Mouse (Mus musculus): ENCODE measurements at regions not wholly inside any gene's neighbourhood (a gene's known extent, or its start where the extent isn't known, plus 50 kb on each side); places are given as distances from the start of the nearest gene placed in this dataset.

DNA sequence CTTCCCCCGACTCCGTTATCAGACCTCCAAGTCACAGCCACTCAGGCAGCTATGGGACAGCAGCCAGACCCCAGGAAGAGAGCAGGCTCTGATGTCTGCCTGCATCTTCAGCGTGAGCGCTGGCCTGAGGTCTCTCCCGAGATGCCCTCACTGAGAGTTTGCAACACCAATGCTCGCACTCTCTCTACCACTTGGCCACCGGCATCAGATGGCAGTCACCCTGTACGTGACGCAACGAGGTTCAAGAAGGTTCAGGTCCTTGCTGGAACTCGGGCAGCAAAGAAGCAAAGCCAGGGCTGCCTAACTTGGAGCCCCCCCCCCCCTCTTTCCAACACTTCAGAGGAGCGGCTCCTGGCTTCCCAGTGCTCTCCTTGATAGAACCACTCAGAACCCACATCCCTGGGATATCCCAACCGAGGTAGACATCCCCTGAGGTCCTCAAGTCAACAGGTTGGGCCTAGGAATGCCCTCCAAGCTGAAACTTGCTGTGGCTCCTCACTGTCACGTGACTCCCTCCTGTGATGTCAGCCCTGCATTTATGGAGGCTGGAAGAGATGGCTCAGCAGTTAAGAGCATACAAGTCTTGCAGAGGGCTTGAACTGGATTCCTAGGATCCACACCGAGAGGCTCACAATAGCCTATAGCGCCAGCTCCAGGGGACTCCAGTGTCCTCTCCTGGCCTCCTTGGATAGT, 91.9 kb downstream of the Vegfa start:
- H3K9ac ChIP-seq (ENCODE audit: low read length) = no peak overlapping the region
- H3K9me3 ChIP-seq (ENCODE audit: control insufficient read depth, low read length) = no peaks in the 10 kb centered on the region
- H3K27ac ChIP-seq (replicated peaks in 1 of 2; ENCODE audit: control insufficient read depth in 1 of 2, insufficient read depth in 1 of 2, low read depth in 2 of 2, low read length in 2 of 2) = no peak overlapping the region
- no peak for ATAC-seq (ENCODE audit: insufficient number of reproducible peaks, insufficient read depth, low FRiP score, low read depth)
- no peaks in the 10 kb centered on the region for H3K36me3 ChIP-seq (ENCODE audit: control insufficient read depth, insufficient read depth, low read length)
- H3K4me1 ChIP-seq (ENCODE audit: control insufficient read depth in 2 of 2, insufficient read depth in 2 of 2, low read length in 2 of 2) = peaks cover 11 to 17% of the 10 kb centered on the region in 2 experiments
- no peak overlapping the region for H3K4me2 ChIP-seq (ENCODE audit: low read length)
- no peaks in the 10 kb centered on the region for H3K27me3 ChIP-seq (ENCODE audit: control insufficient read depth, insufficient read depth, low read length)
- no peak overlapping the region for H3K4me3 ChIP-seq (ENCODE audit: control insufficient read depth in 1 of 2, insufficient read depth in 1 of 2, low read depth in 1 of 2, low read length in 2 of 2)
- 44% methylated on average over 16 of the region's 16 CpGs for WGBS

DNA sequence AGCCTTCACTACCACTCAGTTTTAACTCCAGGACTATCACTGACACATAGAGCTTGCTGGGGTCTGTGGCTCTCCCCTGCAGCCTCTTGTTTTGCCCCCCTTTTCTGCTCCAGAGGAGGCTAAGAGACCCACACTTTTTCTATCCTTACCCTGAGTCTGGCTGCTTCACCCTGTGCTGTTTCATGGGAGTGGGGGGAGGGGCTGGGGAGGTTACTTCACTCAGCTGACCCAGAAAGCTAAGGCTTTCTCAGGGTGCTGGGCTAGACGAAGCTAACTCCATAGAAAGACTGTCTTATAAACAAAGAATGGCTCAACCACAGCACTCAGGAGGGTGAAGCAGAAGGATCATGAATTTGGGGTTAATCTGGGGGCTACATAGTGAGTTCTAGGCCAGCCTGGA, 93.9 kb downstream of the Vegfa start:
- 63% methylated on average over 1 of the region's 1 CpGs for WGBS
- H3K9ac ChIP-seq (ENCODE audit: low read length) = no peak overlapping the region
- no peaks in the 10 kb centered on the region for H3K9me3 ChIP-seq (ENCODE audit: control insufficient read depth, low read length)
- no peak overlapping the region for H3K27ac ChIP-seq (replicated peaks in 1 of 2; ENCODE audit: control insufficient read depth in 1 of 2, insufficient read depth in 1 of 2, low read depth in 2 of 2, low read length in 2 of 2)
- H3K4me1 ChIP-seq (ENCODE audit: control insufficient read depth in 2 of 2, insufficient read depth in 2 of 2, low read length in 2 of 2) = peaks cover 13 to 15% of the 10 kb centered on the region in 2 experiments
- H3K4me3 ChIP-seq (ENCODE audit: control insufficient read depth in 1 of 2, insufficient read depth in 1 of 2, low read depth in 1 of 2, low read length in 2 of 2) = no peak overlapping the region
- ATAC-seq (ENCODE audit: insufficient number of reproducible peaks, insufficient read depth, low FRiP score, low read depth) = no peak
- H3K36me3 ChIP-seq (ENCODE audit: control insufficient read depth, insufficient read depth, low read length) = no peaks in the 10 kb centered on the region
- no peak overlapping the region for H3K4me2 ChIP-seq (ENCODE audit: low read length)
- H3K27me3 ChIP-seq (ENCODE audit: control insufficient read depth, insufficient read depth, low read length) = no peaks in the 10 kb centered on the region

DNA sequence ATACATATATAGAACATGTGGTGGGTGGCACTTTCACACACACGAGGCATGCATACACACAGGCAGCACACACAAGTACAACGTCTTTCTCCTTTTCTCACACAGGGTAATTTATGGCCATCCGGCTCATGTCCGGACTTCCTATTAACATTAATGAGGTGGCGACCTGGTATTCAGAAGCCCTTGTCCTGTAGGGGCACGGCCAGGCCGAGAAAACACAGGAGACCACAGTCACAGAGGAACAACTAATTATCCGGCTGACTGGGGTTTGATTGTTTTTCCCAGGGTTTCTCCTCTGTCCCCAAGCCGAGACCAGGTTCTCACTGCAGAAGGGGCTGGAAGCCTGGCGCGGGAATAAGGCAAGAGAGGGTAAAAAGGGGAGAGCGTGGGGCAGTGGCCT, 95.6 kb downstream of the Vegfa start:
- H3K27me3 ChIP-seq (ENCODE audit: control insufficient read depth, insufficient read depth, low read length) = no peaks in the 10 kb centered on the region
- no peak overlapping the region for H3K4me3 ChIP-seq (ENCODE audit: control insufficient read depth in 1 of 2, insufficient read depth in 1 of 2, low read depth in 1 of 2, low read length in 2 of 2)
- no peaks in the 10 kb centered on the region for H3K9me3 ChIP-seq (ENCODE audit: control insufficient read depth, low read length)
- H3K4me1 ChIP-seq (ENCODE audit: control insufficient read depth in 2 of 2, insufficient read depth in 2 of 2, low read length in 2 of 2) = peaks cover 17 to 19% of the 10 kb centered on the region in 2 experiments
- H3K9ac ChIP-seq (ENCODE audit: low read length) = no peak overlapping the region
- 80% methylated on average over 12 of the region's 12 CpGs for WGBS
- H3K27ac ChIP-seq (replicated peaks in 1 of 2; ENCODE audit: control insufficient read depth in 1 of 2, insufficient read depth in 1 of 2, low read depth in 2 of 2, low read length in 2 of 2) = no peak overlapping the region
- H3K36me3 ChIP-seq (ENCODE audit: control insufficient read depth, insufficient read depth, low read length) = no peaks in the 10 kb centered on the region
- no peak for ATAC-seq (ENCODE audit: insufficient number of reproducible peaks, insufficient read depth, low FRiP score, low read depth)
- H3K4me2 ChIP-seq (ENCODE audit: low read length) = no peak overlapping the region

DNA sequence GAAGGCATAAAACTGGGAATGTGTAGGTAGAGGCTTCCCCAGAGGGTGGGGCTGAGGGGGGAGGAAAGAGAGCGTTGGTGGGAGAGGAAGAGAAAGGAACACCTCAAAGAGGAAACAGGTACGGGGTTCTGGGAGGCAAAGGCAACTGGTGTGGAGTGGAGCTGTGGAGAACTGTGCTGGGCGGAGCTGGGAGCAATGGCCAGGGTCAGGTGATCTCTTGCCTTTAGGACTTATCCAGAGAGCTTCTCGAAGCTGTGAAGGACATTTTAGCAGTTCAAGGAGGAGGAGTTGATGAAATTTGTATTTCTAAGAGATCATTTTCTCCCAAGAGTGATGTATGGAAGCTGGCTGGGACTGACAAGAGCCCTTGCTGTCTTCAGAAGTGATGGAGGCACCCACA, 96.9 kb downstream of the Vegfa start:
- no peak for ATAC-seq (ENCODE audit: insufficient number of reproducible peaks, insufficient read depth, low FRiP score, low read depth)

DNA sequence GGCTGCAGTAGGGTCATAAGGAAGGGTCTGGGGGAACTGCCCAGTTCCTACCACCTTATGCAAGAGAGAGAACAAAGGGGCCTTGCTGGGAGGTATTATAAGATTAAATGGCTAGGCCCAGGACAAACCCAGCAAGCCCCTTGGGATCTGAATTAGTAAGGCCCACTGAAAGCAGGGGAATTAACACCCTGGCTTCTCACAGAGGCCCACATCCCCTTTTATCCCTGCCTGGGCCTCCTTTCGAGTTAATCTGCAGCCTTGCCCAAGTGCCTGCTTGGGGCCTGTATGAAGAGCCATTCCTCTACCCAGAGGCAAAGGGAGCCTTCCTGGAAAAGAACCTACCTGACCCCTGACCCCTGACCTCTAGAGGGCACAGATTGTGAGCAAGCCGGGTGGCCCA, 98.2 kb downstream of the Vegfa start:
- Histone ChIP-seq H3K4me3 (ENCODE audit: control insufficient read depth in 1 of 2, insufficient read depth in 1 of 2, low read depth in 1 of 2, low read length in 2 of 2) (no peak overlapping the region), H3K4me2 (ENCODE audit: low read length) (no peak overlapping the region), H3K27ac (replicated peaks in 1 of 2; ENCODE audit: control insufficient read depth in 1 of 2, insufficient read depth in 1 of 2, low read depth in 2 of 2, low read length in 2 of 2) (no peak overlapping the region), H3K27me3 (ENCODE audit: control insufficient read depth, insufficient read depth, low read length) (no peaks in the 10 kb centered on the region), H3K4me1 (ENCODE audit: control insufficient read depth in 2 of 2, insufficient read depth in 2 of 2, low read length in 2 of 2) (peaks cover 5 to 8% of the 10 kb centered on the region in 2 experiments; a peak in 1 of 4 replicates), H3K9ac (ENCODE audit: low read length) (no peak overlapping the region), H3K9me3 (ENCODE audit: control insufficient read depth, low read length) (no peaks in the 10 kb centered on the region), H3K36me3 (ENCODE audit: control insufficient read depth, insufficient read depth, low read length) (no peaks in the 10 kb centered on the region)
- WGBS = 44% methylated on average over 2 of the region's 2 CpGs
- no peak for ATAC-seq (ENCODE audit: insufficient number of reproducible peaks, insufficient read depth, low FRiP score, low read depth)

More for the DNA sequence above, 96.9 kb downstream of the Vegfa start:
- Histone ChIP-seq H3K36me3 (ENCODE audit: control insufficient read depth, insufficient read depth, low read length) (no peaks in the 10 kb centered on the region), H3K27ac (replicated peaks in 1 of 2; ENCODE audit: control insufficient read depth in 1 of 2, insufficient read depth in 1 of 2, low read depth in 2 of 2, low read length in 2 of 2) (no peak overlapping the region), H3K4me2 (ENCODE audit: low read length) (no peak overlapping the region), H3K4me1 (ENCODE audit: control insufficient read depth in 2 of 2, insufficient read depth in 2 of 2, low read length in 2 of 2) (peaks cover 13 to 17% of the 10 kb centered on the region in 2 experiments), H3K27me3 (ENCODE audit: control insufficient read depth, insufficient read depth, low read length) (no peaks in the 10 kb centered on the region), H3K9me3 (ENCODE audit: control insufficient read depth, low read length) (no peaks in the 10 kb centered on the region), H3K4me3 (ENCODE audit: control insufficient read depth in 1 of 2, insufficient read depth in 1 of 2, low read depth in 1 of 2, low read length in 2 of 2) (no peak overlapping the region), H3K9ac (ENCODE audit: low read length) (no peak overlapping the region)
- 71% methylated on average over 4 of the region's 4 CpGs for WGBS

DNA sequence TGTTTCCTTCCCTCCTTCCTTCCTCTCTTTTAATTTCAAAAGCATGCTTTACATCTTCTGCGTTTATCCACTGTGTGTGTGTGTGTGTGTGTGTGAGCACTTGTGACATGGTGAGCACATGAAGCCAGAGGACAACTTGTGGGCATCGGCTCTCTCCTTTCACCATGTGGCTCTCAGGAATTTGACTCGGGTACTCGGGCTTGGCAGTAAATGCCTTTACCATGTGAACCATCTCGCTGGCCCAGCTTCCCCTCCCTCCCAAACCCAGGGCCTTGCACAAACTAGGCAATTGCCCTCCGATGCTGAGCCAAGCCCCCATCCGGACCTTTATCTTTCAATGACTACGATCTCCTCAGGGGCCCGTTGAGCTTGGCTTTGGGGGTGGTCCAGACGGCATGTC, 99.1 kb downstream of the Vegfa start:
- Histone ChIP-seq H3K9ac (ENCODE audit: low read length) (no peak overlapping the region), H3K9me3 (ENCODE audit: control insufficient read depth, low read length) (no peaks in the 10 kb centered on the region), H3K4me1 (ENCODE audit: control insufficient read depth in 2 of 2, insufficient read depth in 2 of 2, low read length in 2 of 2) (peaks cover 5 to 8% of the 10 kb centered on the region in 2 experiments; a peak in 1 of 4 replicates), H3K36me3 (ENCODE audit: control insufficient read depth, insufficient read depth, low read length) (no peaks in the 10 kb centered on the region), H3K27me3 (ENCODE audit: control insufficient read depth, insufficient read depth, low read length) (no peaks in the 10 kb centered on the region), H3K4me2 (ENCODE audit: low read length) (no peak overlapping the region), H3K27ac (replicated peaks in 1 of 2; ENCODE audit: control insufficient read depth in 1 of 2, insufficient read depth in 1 of 2, low read depth in 2 of 2, low read length in 2 of 2) (no peak overlapping the region), H3K4me3 (ENCODE audit: control insufficient read depth in 1 of 2, insufficient read depth in 1 of 2, low read depth in 1 of 2, low read length in 2 of 2) (no peak overlapping the region)
- ATAC-seq (ENCODE audit: insufficient number of reproducible peaks, insufficient read depth, low FRiP score, low read depth) = no peak
- 36% methylated on average over 10 of the region's 10 CpGs for WGBS

DNA sequence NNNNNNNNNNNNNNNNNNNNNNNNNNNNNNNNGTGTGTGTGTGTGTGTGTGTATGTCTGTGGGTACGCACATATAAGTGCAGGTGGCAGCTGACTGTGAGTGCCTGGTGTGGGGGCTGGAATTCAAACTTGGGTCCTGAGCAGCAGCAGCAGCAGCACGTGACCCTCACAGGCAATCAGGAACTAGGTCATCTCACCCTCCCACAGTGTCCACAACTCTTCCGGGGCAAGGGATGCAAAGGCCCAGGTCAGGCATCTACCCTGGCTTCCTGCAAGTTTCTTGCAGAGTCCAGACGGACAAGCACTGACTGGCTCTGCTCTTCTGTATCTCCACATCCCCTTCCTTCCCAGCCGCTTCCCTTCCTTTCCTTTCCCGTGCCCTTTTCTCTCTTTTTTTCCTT, 99.6 kb downstream of the Vegfa start:
- Histone ChIP-seq H3K27ac (replicated peaks in 1 of 2; ENCODE audit: control insufficient read depth in 1 of 2, insufficient read depth in 1 of 2, low read depth in 2 of 2, low read length in 2 of 2) (no peak overlapping the region), H3K4me1 (ENCODE audit: control insufficient read depth in 2 of 2, insufficient read depth in 2 of 2, low read length in 2 of 2) (peaks cover 5 to 8% of the 10 kb centered on the region in 2 experiments; a peak in 1 of 4 replicates), H3K27me3 (ENCODE audit: control insufficient read depth, insufficient read depth, low read length) (no peaks in the 10 kb centered on the region), H3K9me3 (ENCODE audit: control insufficient read depth, low read length) (no peaks in the 10 kb centered on the region), H3K4me2 (ENCODE audit: low read length) (no peak overlapping the region), H3K9ac (ENCODE audit: low read length) (no peak overlapping the region), H3K4me3 (ENCODE audit: control insufficient read depth in 1 of 2, insufficient read depth in 1 of 2, low read depth in 1 of 2, low read length in 2 of 2) (no peak overlapping the region), H3K36me3 (ENCODE audit: control insufficient read depth, insufficient read depth, low read length) (no peaks in the 10 kb centered on the region)
- no peak for ATAC-seq (ENCODE audit: insufficient number of reproducible peaks, insufficient read depth, low FRiP score, low read depth)
- WGBS = 48% methylated on average over 6 of the region's 6 CpGs

DNA sequence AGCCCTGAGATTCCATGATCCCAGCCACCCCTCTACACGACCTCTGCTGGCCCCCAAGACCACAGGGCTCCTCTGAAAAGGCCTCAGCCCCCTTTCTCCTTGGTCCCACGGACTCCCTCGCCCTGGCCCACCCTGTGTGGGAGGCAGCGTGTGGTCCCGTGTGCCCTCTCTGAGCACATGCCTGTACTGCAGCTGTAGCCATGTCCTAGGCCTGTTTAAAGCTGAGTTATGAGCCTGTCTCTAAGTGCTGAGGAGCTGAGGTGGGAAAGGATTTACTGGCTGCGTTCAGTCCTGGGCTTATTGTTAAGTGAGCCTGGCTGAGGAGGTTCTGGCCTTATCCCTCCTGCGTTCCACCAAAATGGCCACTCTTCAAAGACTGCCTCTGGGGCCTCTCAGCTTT, 102.6 kb downstream of the Vegfa start:
- WGBS = 77% methylated on average over 7 of the region's 7 CpGs
- Histone ChIP-seq H3K27ac (replicated peaks in 1 of 2; ENCODE audit: control insufficient read depth in 1 of 2, insufficient read depth in 1 of 2, low read depth in 2 of 2, low read length in 2 of 2) (no peak overlapping the region), H3K4me1 (ENCODE audit: control insufficient read depth in 2 of 2, insufficient read depth in 2 of 2, low read length in 2 of 2) (peaks cover 5 to 10% of the 10 kb centered on the region in 2 experiments; a peak in 2 of 4 replicates)

More for the DNA sequence above, 102.6 kb downstream of the Vegfa start:
- no peaks in the 10 kb centered on the region for H3K9me3 ChIP-seq (ENCODE audit: control insufficient read depth, low read length)
- no peaks in the 10 kb centered on the region for H3K27me3 ChIP-seq (ENCODE audit: control insufficient read depth, insufficient read depth, low read length)
- H3K9ac ChIP-seq (ENCODE audit: low read length) = no peak overlapping the region
- ATAC-seq (ENCODE audit: insufficient number of reproducible peaks, insufficient read depth, low FRiP score, low read depth) = no peak
- H3K36me3 ChIP-seq (ENCODE audit: control insufficient read depth, insufficient read depth, low read length) = no peaks in the 10 kb centered on the region
- H3K4me2 ChIP-seq (ENCODE audit: low read length) = no peak overlapping the region
- no peak overlapping the region for H3K4me3 ChIP-seq (ENCODE audit: control insufficient read depth in 1 of 2, insufficient read depth in 1 of 2, low read depth in 1 of 2, low read length in 2 of 2)

All from heart, embryonic 14.5 days (tissue).